Mouse (Mus musculus) activated CD4-positive, CD25-positive, alpha-beta regulatory T cell, adult 4 months (primary cell): ENCODE measurements around the gene Ppp1r14a. TPM values are rescaled to one million over a fixed set of nuclear protein-coding genes. Genes with fewer than 3 reads are reported as not detected.

Experiments
- ATAC-seq: one replicate; pipeline ENCODE4 v1.8.0; 2017
- polyA plus RNA-seq, 2 experiments: library from polyadenylated mRNA; unstranded; fragments of 100-300 nt; shearing (Covaris generic); gene quantifications; one replicate each; pipeline ENCODE4 v1.2.1; 2017

The Ppp1r14a gene
- polyA plus RNA-seq, 2 experiments from 2014 or later: not detected

- no peak for ATAC-seq
Observed at GRCm38 (mm10) chr7:29279924-29280323, 9.2 kb upstream of the Ppp1r14a start.

- no peak for ATAC-seq
Observed at GRCm38 (mm10) chr7:29280801-29281200, 8.3 kb upstream of the Ppp1r14a start.

GRCm38 (mm10) chr7:29281201-29282073, 7.7 kb upstream of the Ppp1r14a start, which contains the start of gene Spint2:
Gene Spint2 (minus strand): TSS chr7:29281912.
- peak; percentile 43 for ATAC-seq

- ATAC-seq: no peak
Observed at GRCm38 (mm10) chr7:29282074-29282554, 7.0 kb upstream of the Ppp1r14a start.

- no peak for ATAC-seq
Observed at GRCm38 (mm10) chr7:29283876-29284275, 5.2 kb upstream of the Ppp1r14a start.

- ATAC-seq: no peak
Observed at GRCm38 (mm10) chr7:29284523-29284922, 4.6 kb upstream of the Ppp1r14a start.

GRCm38 (mm10) chr7:29287481-29287880, 1.6 kb upstream of the Ppp1r14a start:
- no peak for ATAC-seq

- ATAC-seq: no peak
Observed at GRCm38 (mm10) chr7:29288079-29288478, 1.0 kb upstream of the Ppp1r14a start.

GRCm38 (mm10) chr7:29289856-29290255, 748 bp downstream of the Ppp1r14a start:
- ATAC-seq: no peak

GRCm38 (mm10) chr7:29290691-29291485, 1.8 kb downstream of the Ppp1r14a start:
- no peak for ATAC-seq

GRCm38 (mm10) chr7:29291616-29292457, 2.7 kb downstream of the Ppp1r14a start:
- ATAC-seq: no peak

- no peak for ATAC-seq
Observed at GRCm38 (mm10) chr7:29292458-29293098, 3.5 kb downstream of the Ppp1r14a start.

- ATAC-seq: no peak
Observed at GRCm38 (mm10) chr7:29293131-29294065, 4.3 kb downstream of the Ppp1r14a start.

GRCm38 (mm10) chr7:29294111-29294761, 5.1 kb downstream of the Ppp1r14a start:
- ATAC-seq: no peak

- no peak for ATAC-seq
Observed at GRCm38 (mm10) chr7:29295861-29296647, 6.9 kb downstream of the Ppp1r14a start.

GRCm38 (mm10) chr7:29296998-29297397, 7.9 kb downstream of the Ppp1r14a start:
- no peak for ATAC-seq

GRCm38 (mm10) chr7:29301127-29301566, 12.0 kb downstream of the Ppp1r14a start:
- no peak for ATAC-seq

GRCm38 (mm10) chr7:29302641-29303040, 13.5 kb downstream of the Ppp1r14a start:
- no peak for ATAC-seq
